9 mouse cellular contexts compared by ENCODE assay signal in the genomic region with DNA sequence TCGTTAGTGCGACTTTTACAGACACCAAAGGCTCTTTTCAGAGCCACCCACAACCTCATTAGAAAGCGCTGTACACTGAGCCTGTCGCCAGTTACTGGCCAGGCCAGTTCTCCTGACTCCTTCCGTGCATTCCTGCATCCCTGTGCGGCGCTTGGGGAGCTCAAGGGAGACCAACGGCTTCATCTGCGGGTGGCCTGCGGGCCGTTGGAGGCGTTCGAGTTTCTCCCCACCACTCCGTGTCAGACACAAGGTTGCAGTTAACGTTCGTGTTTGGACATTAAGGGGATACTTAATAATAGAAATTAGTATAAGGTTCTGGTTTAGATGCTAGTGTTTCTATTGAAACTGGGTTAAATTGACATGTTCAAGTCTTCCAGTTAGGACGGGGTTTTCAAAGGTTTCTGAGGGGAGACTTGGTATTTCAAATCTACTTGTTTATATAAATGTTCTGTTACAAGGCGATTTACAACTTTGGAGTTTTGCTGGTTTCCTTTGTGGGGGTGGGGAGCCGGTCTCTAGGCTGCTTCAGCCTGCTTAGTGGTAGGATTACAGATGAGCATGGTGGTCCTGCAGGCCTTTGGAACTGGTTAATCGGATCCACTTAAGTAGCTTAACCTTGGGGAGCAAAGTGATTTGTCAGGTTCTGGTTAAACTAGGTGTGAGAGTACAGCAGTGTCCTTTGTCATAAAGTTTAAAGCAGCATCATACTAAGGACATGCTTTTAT. TPM values are rescaled to one million over a fixed set of nuclear protein-coding genes. Genes with fewer than 3 reads are reported as not detected.
DNase-seq lines count a peak whose midpoint lies in the region; ATAC-seq and TF ChIP-seq lines count a peak whose summit lies in the region.
"Had no signal": no experiment of that assay in that cellular context is flagged by ENCODE, and none has a peak within 500 bp of the region (broad histone marks: within the 10 kb centered on the region; RNA-seq: fewer than 3 reads in every experiment).

No protein-coding gene starts in this region.

- peaks cover 23% of the 10 kb centered on the region for H3K4me1 ChIP-seq in neural tube, embryonic 11.5 days (ENCODE audit: control insufficient read depth, insufficient read depth, low read length)
- H3K4me1 ChIP-seq in hindbrain, embryonic 11.5 days (replicated peaks; ENCODE audit: control insufficient read depth, insufficient read depth, low read length): peaks cover 5% of the 10 kb centered on the region
- peaks cover 31% of the 10 kb centered on the region for H3K4me1 ChIP-seq in liver, postnatal 0 days (ENCODE audit: insufficient read depth)
- peaks cover 18% of the 10 kb centered on the region for H3K4me1 ChIP-seq in stomach, embryonic 14.5 days (ENCODE audit: control insufficient read depth, insufficient read depth, low read length)

- no peaks in the 10 kb centered on the region for H3K27me3 ChIP-seq in neural tube, embryonic 11.5 days (ENCODE audit: control insufficient read depth, insufficient read depth, low read length)
- H3K27me3 ChIP-seq in hindbrain, embryonic 11.5 days (ENCODE audit: control insufficient read depth, insufficient read depth, low read length): no peaks in the 10 kb centered on the region
- peaks cover 1% of the 10 kb centered on the region for H3K27me3 ChIP-seq in liver, postnatal 0 days (ENCODE audit: insufficient read depth, low read length)
- no peaks in the 10 kb centered on the region for H3K27me3 ChIP-seq in stomach, embryonic 14.5 days (ENCODE audit: control insufficient read depth, insufficient read depth, low read length)

- no peak for DNase-seq in neural tube, embryonic 11.5 days (ENCODE audit: low spot score)
- DNase-seq in neural tube, embryonic 10.5 days (ENCODE audit: extremely low spot score, low spot score): no peak
- DNase-seq in cerebellum, postnatal 14 days: peak; percentile 42 to 56
- DNase-seq in hindbrain, embryonic 11.5 days (ENCODE audit: low spot score): peak; percentile 57
- DNase-seq in liver, postnatal 0 days: no peak
- no peak for DNase-seq in left cerebral cortex, postnatal 36 days (ENCODE audit: low spot score in 2 of 2)
- DNase-seq in gastrocnemius, adult 18-20 months (ENCODE audit: low spot score): no peak

- no peak; the same call in none of the 2 replicates for TF ChIP-seq CTCF in liver, postnatal 0 days (IDR thresholded peaks at IDR 0.05; ENCODE audit: low read depth)

- no peaks in the 10 kb centered on the region for H3K9me3 ChIP-seq in neural tube, embryonic 11.5 days (ENCODE audit: control insufficient read depth, low read length)
- no peaks in the 10 kb centered on the region for H3K9me3 ChIP-seq in hindbrain, embryonic 11.5 days (ENCODE audit: control insufficient read depth, low read length)
- no peaks in the 10 kb centered on the region for H3K9me3 ChIP-seq in liver, postnatal 0 days (ENCODE audit: low read length)
- no peaks in the 10 kb centered on the region for H3K9me3 ChIP-seq in stomach, embryonic 14.5 days (ENCODE audit: control insufficient read depth, low read depth, low read length)

- no peaks in the 10 kb centered on the region for H3K36me3 ChIP-seq in neural tube, embryonic 11.5 days (ENCODE audit: control insufficient read depth, insufficient read depth, low read length)
- H3K36me3 ChIP-seq in hindbrain, embryonic 11.5 days (ENCODE audit: control insufficient read depth, insufficient read depth, low read length): no peaks in the 10 kb centered on the region
- H3K36me3 ChIP-seq in liver, postnatal 0 days (replicated peaks; ENCODE audit: insufficient read depth, low read length): peaks cover 19% of the 10 kb centered on the region
- peaks cover 4% of the 10 kb centered on the region for H3K36me3 ChIP-seq in stomach, embryonic 14.5 days (ENCODE audit: control insufficient read depth, insufficient read depth, low read length)

- H3K27ac ChIP-seq in neural tube, embryonic 11.5 days (ENCODE audit: low read depth, low read length): peak overlapping the region; percentile 86
- H3K27ac ChIP-seq in hindbrain, embryonic 11.5 days (ENCODE audit: low read depth, low read length): peak overlapping the region; percentile 99
- peak overlapping the region; percentile 99 for H3K27ac ChIP-seq in liver, postnatal 0 days (ENCODE audit: low read depth)
- H3K27ac ChIP-seq in stomach, embryonic 14.5 days (ENCODE audit: low read length): peak overlapping the region; percentile 97

- H3K9ac ChIP-seq in neural tube, embryonic 11.5 days (ENCODE audit: low read length): peak overlapping the region; percentile 93
- H3K9ac ChIP-seq in hindbrain, embryonic 11.5 days (ENCODE audit: low read depth, low read length): peak overlapping the region; percentile 76
- H3K9ac ChIP-seq in liver, postnatal 0 days (replicated peaks): peak overlapping the region; percentile 99
- peak overlapping the region; percentile 94 for H3K9ac ChIP-seq in stomach, embryonic 14.5 days (replicated peaks; ENCODE audit: low read depth, low read length)

- peak; percentile 36 for ATAC-seq in neural tube, embryonic 11.5 days (ENCODE audit: insufficient read depth, low FRiP score, low TSS enrichment)
- ATAC-seq in hindbrain, embryonic 11.5 days (ENCODE audit: low FRiP score): no peak; the same call in 1 of the 2 replicates
- ATAC-seq in liver, postnatal 0 days: no peak; the same call in 1 of the 2 replicates
- peak; percentile 5; the same call in 1 of the 2 replicates for ATAC-seq in stomach, embryonic 14.5 days (ENCODE audit: insufficient number of reproducible peaks, insufficient read depth, low FRiP score, low read depth)

- peak overlapping the region; percentile 89 for H3K4me2 ChIP-seq in neural tube, embryonic 11.5 days (ENCODE audit: low read depth)
- H3K4me2 ChIP-seq in hindbrain, embryonic 11.5 days (replicated peaks; ENCODE audit: low read depth, low read length): peak overlapping the region; percentile 81
- H3K4me2 ChIP-seq in liver, postnatal 0 days (ENCODE audit: low read depth, low read length): peak overlapping the region; percentile 84
- H3K4me2 ChIP-seq in stomach, embryonic 14.5 days (replicated peaks; ENCODE audit: low read depth, low read length): peak overlapping the region; percentile 57

- WGBS in neural tube, embryonic 11.5 days: under 1% methylated on average over 20 of the region's 20 CpGs
- under 1% methylated on average over 20 of the region's 20 CpGs for WGBS in hindbrain, embryonic 11.5 days
- WGBS in liver, postnatal 0 days (ENCODE audit: insufficient replicate concordance): 1% methylated on average over 20 of the region's 20 CpGs
- WGBS in stomach, embryonic 14.5 days: under 1% methylated on average over 20 of the region's 20 CpGs

- intact Hi-C loops in left cerebral cortex, postnatal 36 days (cut with DNase I): no loop called here

- no peak for TF ChIP-seq EP300 in liver, postnatal 0 days (IDR thresholded peaks at IDR 0.05; ENCODE audit: low read depth)

- peak overlapping the region; percentile 86 for H3K4me3 ChIP-seq in neural tube, embryonic 11.5 days (ENCODE audit: low read depth, low read length)
- peak overlapping the region; percentile 67 for H3K4me3 ChIP-seq in hindbrain, embryonic 11.5 days (ENCODE audit: low read depth, low read length)
- H3K4me3 ChIP-seq in liver, postnatal 0 days (ENCODE audit: low read depth, low read length): peak overlapping the region; percentile 89
- peak overlapping the region; percentile 59 for H3K4me3 ChIP-seq in stomach, embryonic 14.5 days (ENCODE audit: low read depth, low read length)

RNA-seq across cellular contexts. Expression of gene Hist3h2a, which starts 0.8 kb away (rescaled TPM):
- 56.3 and 61.4 TPM in 2 replicates for polyA plus RNA-seq in neural tube, embryonic 11.5 days (2014; fragmentation: Nextera tagmentation; extraction: Ambion mirVana)
- 71.2 and 75.2 TPM in 2 replicates for polyA plus RNA-seq in hindbrain, embryonic 11.5 days (2014; fragmentation: Nextera tagmentation; extraction: Ambion mirVana)
- polyA plus RNA-seq in liver, postnatal 0 days (2015; fragmentation: Nextera tagmentation; extraction: Ambion mirVana): 14.3 and 14.8 TPM in 2 replicates
- polyA plus RNA-seq in stomach, embryonic 14.5 days (2014; fragmentation: Nextera tagmentation; extraction: Ambion mirVana): 32.4 and 33.9 TPM in 2 replicates
- 10 to 100 TPM; 60.9 to 64.1 TPM for total RNA-seq in left cerebral cortex, postnatal 36 days (2021)
- total RNA-seq in gastrocnemius, adult 18-20 months (2021): 10 to 100 TPM in 1 of 2 experiments, 1 to 10 TPM in 1; 9.1 to 11.1 TPM

RNA-seq across cellular contexts. Expression of gene Trim17, which starts 0.8 kb away (rescaled TPM):
- 0.74 and 0.88 TPM in 2 replicates for polyA plus RNA-seq in neural tube, embryonic 11.5 days (2014; fragmentation: Nextera tagmentation; extraction: Ambion mirVana)
- polyA plus RNA-seq in hindbrain, embryonic 11.5 days (2014; fragmentation: Nextera tagmentation; extraction: Ambion mirVana): 0.36 and 0.73 TPM in 2 replicates
- polyA plus RNA-seq in liver, postnatal 0 days (2015; fragmentation: Nextera tagmentation; extraction: Ambion mirVana): 0.11 and 0.15 TPM in 2 replicates
- polyA plus RNA-seq in stomach, embryonic 14.5 days (2014; fragmentation: Nextera tagmentation; extraction: Ambion mirVana): 0.20 and 0.62 TPM in 2 replicates
- 1 to 10 TPM; 4.8 to 5.7 TPM for total RNA-seq in left cerebral cortex, postnatal 36 days (2021)
- under 1 TPM; 0.31 to 0.41 TPM for total RNA-seq in gastrocnemius, adult 18-20 months (2021)
- total RNA-seq: hematopoietic stem cell, adult 5-6 weeks had no signal

RNA-seq across cellular contexts. Expression of gene Hist3h2ba, which starts 6.6 kb away (rescaled TPM):
- polyA plus RNA-seq in neural tube, embryonic 11.5 days (2014; fragmentation: Nextera tagmentation; extraction: Ambion mirVana): 75.5 and 84.8 TPM in 2 replicates
- 108 and 114 TPM in 2 replicates for polyA plus RNA-seq in hindbrain, embryonic 11.5 days (2014; fragmentation: Nextera tagmentation; extraction: Ambion mirVana)
- 4.9 and 10.0 TPM in 2 replicates for polyA plus RNA-seq in liver, postnatal 0 days (2015; fragmentation: Nextera tagmentation; extraction: Ambion mirVana)
- polyA plus RNA-seq in stomach, embryonic 14.5 days (2014; fragmentation: Nextera tagmentation; extraction: Ambion mirVana): 31.2 and 32.5 TPM in 2 replicates
- total RNA-seq in left cerebral cortex, postnatal 36 days (2021): 100 to 1,000 TPM; 103 to 124 TPM
- under 1 TPM; 0.62 to 0.97 TPM for total RNA-seq in gastrocnemius, adult 18-20 months (2021)

RNA-seq across cellular contexts. Expression of gene Rnf187, which starts 16.6 kb away (rescaled TPM):
- 460 and 493 TPM in 2 replicates for polyA plus RNA-seq in neural tube, embryonic 11.5 days (2014; fragmentation: Nextera tagmentation; extraction: Ambion mirVana)
- polyA plus RNA-seq in hindbrain, embryonic 11.5 days (2014; fragmentation: Nextera tagmentation; extraction: Ambion mirVana): 395 and 419 TPM in 2 replicates
- 85.3 and 96.0 TPM in 2 replicates for polyA plus RNA-seq in liver, postnatal 0 days (2015; fragmentation: Nextera tagmentation; extraction: Ambion mirVana)
- polyA plus RNA-seq in stomach, embryonic 14.5 days (2014; fragmentation: Nextera tagmentation; extraction: Ambion mirVana): 211 and 222 TPM in 2 replicates
- 100 to 1,000 TPM; 450 to 542 TPM for total RNA-seq in left cerebral cortex, postnatal 36 days (2021)
- total RNA-seq in gastrocnemius, adult 18-20 months (2021): 10 to 100 TPM; 88.8 to 90.3 TPM

RNA-seq across cellular contexts. Expression of gene Trim11, which starts 22.6 kb away (rescaled TPM):
- 19.5 and 20.8 TPM in 2 replicates for polyA plus RNA-seq in neural tube, embryonic 11.5 days (2014; fragmentation: Nextera tagmentation; extraction: Ambion mirVana)
- 15.7 and 18.2 TPM in 2 replicates for polyA plus RNA-seq in hindbrain, embryonic 11.5 days (2014; fragmentation: Nextera tagmentation; extraction: Ambion mirVana)
- 8.8 and 8.9 TPM in 2 replicates for polyA plus RNA-seq in liver, postnatal 0 days (2015; fragmentation: Nextera tagmentation; extraction: Ambion mirVana)
- polyA plus RNA-seq in stomach, embryonic 14.5 days (2014; fragmentation: Nextera tagmentation; extraction: Ambion mirVana): 18.1 and 20.3 TPM in 2 replicates
- 10 to 100 TPM; 21.0 to 24.9 TPM for total RNA-seq in left cerebral cortex, postnatal 36 days (2021)
- total RNA-seq in gastrocnemius, adult 18-20 months (2021): 1 to 10 TPM; 5.9 to 6.5 TPM

Comparison
In these comparisons a context has a peak if more than half of its experiments do, and no peak if none do; other contexts are left out.
1. ATAC-seq: peak in neural tube, embryonic 11.5 days (single experiment) and stomach, embryonic 14.5 days (single experiment); none in hindbrain, embryonic 11.5 days (single experiment) and liver, postnatal 0 days (single experiment).
2. DNase-seq: peak in cerebellum, postnatal 14 days (2 of 2) and hindbrain, embryonic 11.5 days (single experiment); none in neural tube, embryonic 11.5 days (single experiment), neural tube, embryonic 10.5 days (single experiment), liver, postnatal 0 days (single experiment), left cerebral cortex, postnatal 36 days (0 of 2) and gastrocnemius, adult 18-20 months (single experiment).
3. Peak in every context shown above with its lines, with median percentiles within 50 percentile points of each other: H3K27ac ChIP-seq, H3K4me2 ChIP-seq, H3K4me3 ChIP-seq and H3K9ac ChIP-seq.